Mouse (Mus musculus): ENCODE results near the gene Gse1.

DNA sequence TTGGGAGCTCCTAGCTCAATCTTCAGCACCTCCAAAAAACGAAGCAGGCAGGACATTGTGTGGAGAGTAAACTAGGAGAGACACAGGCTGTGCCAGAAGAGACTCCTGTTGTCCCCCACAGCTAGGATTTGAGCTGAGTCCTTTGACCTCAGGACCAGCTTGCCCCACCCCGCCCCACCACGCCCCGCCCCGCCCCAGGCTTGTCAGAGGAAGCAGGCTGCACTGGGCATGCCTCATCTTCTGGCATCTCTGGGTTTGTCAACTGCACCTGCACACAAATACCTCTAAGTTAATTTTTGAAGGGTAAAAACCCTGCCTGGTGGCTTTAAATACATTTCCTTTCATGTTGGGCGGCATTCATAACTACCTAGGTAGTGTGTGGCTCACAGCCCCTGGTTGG is 26.9 kb upstream of the Gse1 start:
- TF ChIP-seq MYOG (IDR thresholded peaks at IDR 0.05; ENCODE audit: control insufficient read depth in 1 of 3, insufficient read depth in 1 of 3, insufficient read length in 2 of 3, low read depth in 2 of 3) (no peak), POLR2A (IDR thresholded peaks at IDR 0.05; ENCODE audit: insufficient read length, low read depth) (no peak), MAX (IDR thresholded peaks at IDR 0.05; ENCODE audit: low read depth) (no peak), E2F4 (IDR thresholded peaks at IDR 0.05; ENCODE audit: insufficient read depth) (no peak), USF1 (IDR thresholded peaks at IDR 0.05; ENCODE audit: low read depth) (no peak), REST (IDR thresholded peaks at IDR 0.05; ENCODE audit: insufficient read depth, insufficient read length) (no peak), SRF (IDR thresholded peaks at IDR 0.05; ENCODE audit: control insufficient read depth, insufficient read length, low read depth) (no peak), POLR2AphosphoS2 (IDR thresholded peaks at IDR 0.05; ENCODE audit: insufficient read length, low read depth) (no peak)

All from myocyte (in vitro differentiated cells).